Mouse (Mus musculus) midbrain, embryonic 14.5 days (tissue): ENCODE results near the gene Mgat2. TPM values are rescaled to one million over a fixed set of nuclear protein-coding genes. Genes with fewer than 3 reads are reported as not detected.

Experiments used
- ATAC-seq: fragments of 200-750 bp; cut with Nextera tagmentation; 2 replicates; pipeline ENCODE4 v1.8.0; 2017; ENCODE audit warnings: moderate number of reproducible peaks, moderate library complexity; ENCODE audit not compliant: low FRiP score, low TSS enrichment
- DNase-seq: peaks from one replicate; pipeline ENCODE4 v3.0.0-alpha.2; 2015
- H3K27ac ChIP-seq: fragments of 300-500 bp; sonication (generic); replicated peaks from 2 replicates; pipeline ENCODE4 v1.5.1; 2014; ENCODE audit warnings: mild to moderate bottlenecking, low read depth, low read length, moderate library complexity
- H3K27me3 ChIP-seq: fragments of 300-500 bp; sonication (generic); 2 replicates; pipeline ENCODE4 v1.6.1; 2014; ENCODE audit warnings: low read length, control low read depth, mixed read lengths; ENCODE audit not compliant: control insufficient read depth, insufficient read depth
- H3K36me3 ChIP-seq: fragments of 300-500 bp; sonication (generic); 2 replicates; pipeline ENCODE4 v1.6.1; 2014; ENCODE audit warnings: low read length, control low read depth; ENCODE audit not compliant: control insufficient read depth, insufficient read depth
- H3K4me1 ChIP-seq: fragments of 300-500 bp; sonication (generic); 2 replicates; pipeline ENCODE4 v1.6.1; 2014; ENCODE audit warnings: mild to moderate bottlenecking, antibody characterized with exemption, low read length, control low read depth; ENCODE audit not compliant: control insufficient read depth, insufficient read depth
- H3K4me2 ChIP-seq: fragments of 300-500 bp; sonication (generic); 2 replicates; pipeline ENCODE4 v1.6.1; 2014; ENCODE audit warnings: mild to moderate bottlenecking, low read length, moderate library complexity
- H3K4me3 ChIP-seq: fragments of 300-500 bp; sonication (generic); replicated peaks from 2 replicates; pipeline ENCODE4 v1.5.1; 2014; ENCODE audit warnings: low read depth, low read length
- H3K9ac ChIP-seq: fragments of 300-500 bp; sonication (generic); replicated peaks from 2 replicates; pipeline ENCODE4 v1.6.1; 2014; ENCODE audit warnings: mild to moderate bottlenecking, low read length, moderate library complexity
- H3K9me3 ChIP-seq: fragments of 300-500 bp; sonication (generic); 2 replicates; pipeline ENCODE4 v1.6.1; 2016; ENCODE audit warnings: low read length, control low read depth, mixed read lengths; ENCODE audit not compliant: control insufficient read depth
- WGBS: fragments of 180-500 bp; shearing (Covaris S2); extraction: QIAGEN DNeasy Blood & Tissue Kit; methylation state at CpG from one replicate; pipeline ENCODE4 v1.1.7; 2014; 5-methylcytosine and 5-hydroxymethylcytosine counted together
- polyA plus RNA-seq: library from polyadenylated mRNA; unstranded; fragments of >200 nt; fragmentation: Nextera tagmentation; extraction: Ambion mirVana; gene quantifications from 2 replicates; pipeline ENCODE4 v1.2.1, GENCODE M21; 2014

Mgat2 gene
- 37.6 and 39.9 TPM in 2 replicates for polyA plus RNA-seq

DNA sequence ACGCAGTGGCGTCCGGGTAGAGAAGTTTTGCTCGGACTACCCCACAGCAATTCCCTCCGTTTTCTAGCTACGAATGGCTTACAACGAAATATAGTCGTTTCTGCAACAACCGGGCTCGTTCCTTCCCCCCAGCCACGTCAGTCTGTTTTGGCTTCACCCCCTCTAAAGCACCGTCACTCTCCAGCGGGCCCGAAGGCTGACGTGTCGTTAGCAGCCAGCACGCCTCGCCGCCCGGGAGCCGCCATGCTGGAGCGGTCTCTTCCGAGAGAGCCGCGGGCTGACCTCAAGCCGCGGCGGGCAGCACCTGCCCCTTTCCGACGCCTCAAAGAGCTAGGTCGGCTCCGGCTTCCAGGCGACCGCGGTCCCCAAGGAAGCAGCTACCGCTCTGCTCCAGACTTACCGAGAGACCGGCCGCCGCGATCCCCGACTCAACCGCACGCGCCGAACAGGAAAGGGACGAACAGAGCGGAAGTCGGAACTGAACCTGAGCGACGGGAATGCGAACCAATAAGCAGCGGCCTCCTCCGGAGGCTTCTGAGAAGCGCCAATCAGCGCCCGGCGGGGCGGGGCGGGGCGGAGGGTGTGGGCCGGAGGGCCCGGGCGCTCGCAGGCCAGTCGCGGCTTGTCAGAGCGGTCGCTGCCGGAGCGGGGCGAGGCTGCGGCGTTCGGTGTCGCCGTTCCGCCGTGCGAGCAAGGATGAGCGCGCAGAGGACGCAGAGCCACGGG lies at the start of gene Mgat2, which contains the start of gene Rpl36al:
TSS of gene Mgat2 (plus strand) at position 575 of the 726 bp plus-strand sequence.
TSS of gene Rpl36al (minus strand) at position 501 of the 726 bp plus-strand sequence.
- peak; percentile 100 for ATAC-seq
- Histone ChIP-seq H3K9ac (peak within 1 kb of the TSS; percentile 88), H3K4me2 (peak within 1 kb of the TSS; percentile 95), H3K36me3 (peaks cover 15% of the 10 kb centered on the region), H3K4me1 (peaks cover 16% of the 10 kb centered on the region), H3K9me3 (no peaks in the 10 kb centered on the region), H3K27ac (peak within 1 kb of the TSS; percentile 91), H3K27me3 (no peaks in the 10 kb centered on the region), H3K4me3 (peak within 1 kb of the TSS; percentile 87)
- under 1% methylated on average over 83 of the region's 84 CpGs for WGBS
- peak; percentile 99 for DNase-seq

DNA sequence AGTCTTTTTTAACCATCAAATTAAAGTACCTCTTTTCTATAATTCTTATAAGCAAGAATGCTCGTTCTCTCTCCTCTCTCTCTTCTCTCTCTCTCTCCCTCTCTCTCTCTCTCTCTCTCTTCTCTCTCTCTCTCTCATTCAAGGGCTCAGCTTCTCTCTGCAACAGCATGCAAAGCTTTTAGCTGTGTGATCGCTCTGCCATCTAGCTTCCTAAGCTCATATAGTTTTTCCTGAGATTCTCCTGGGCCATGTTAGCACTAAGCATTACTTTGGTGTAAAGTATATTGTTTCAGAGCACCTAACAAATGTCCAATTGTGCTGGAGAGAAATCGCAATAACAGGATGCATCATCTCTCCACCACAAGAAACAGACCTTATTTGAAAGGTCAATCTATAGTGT lies 44.8 kb upstream of the Mgat2 start:
- 97% methylated on average over 3 of the region's 3 CpGs for WGBS
- Histone ChIP-seq H3K4me3 (no peak overlapping the region), H3K4me1 (no peaks in the 10 kb centered on the region), H3K27ac (no peak overlapping the region), H3K9ac (no peak overlapping the region), H3K27me3 (no peaks in the 10 kb centered on the region), H3K36me3 (no peaks in the 10 kb centered on the region), H3K4me2 (no peak overlapping the region), H3K9me3 (no peaks in the 10 kb centered on the region)
- ATAC-seq (no peak), DNase-seq (no peak)

DNA sequence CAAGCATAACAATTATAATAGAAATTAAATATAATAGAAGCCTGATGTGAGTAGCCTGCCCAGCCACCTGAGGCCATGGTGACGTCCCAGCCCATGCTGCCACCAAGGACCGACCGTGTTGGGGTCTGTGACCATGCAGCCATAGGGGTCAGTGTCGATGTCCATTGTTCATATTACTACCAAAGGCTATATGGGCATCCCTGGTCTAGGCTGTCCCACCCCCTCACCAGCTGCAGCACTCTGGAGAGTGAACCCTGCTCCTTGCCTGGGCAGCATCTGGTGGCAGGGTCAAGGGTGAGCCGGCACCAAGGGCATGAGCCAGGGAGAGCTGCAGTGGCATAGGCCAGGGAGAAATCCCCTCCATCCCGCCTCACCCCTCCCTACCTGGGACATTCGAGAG lies 44.1 kb upstream of the Mgat2 start:
- H3K27me3 ChIP-seq, result no peaks in the 10 kb centered on the region
- ATAC-seq, result peak; percentile 53; the same call in 1 of the 2 replicates

DNA sequence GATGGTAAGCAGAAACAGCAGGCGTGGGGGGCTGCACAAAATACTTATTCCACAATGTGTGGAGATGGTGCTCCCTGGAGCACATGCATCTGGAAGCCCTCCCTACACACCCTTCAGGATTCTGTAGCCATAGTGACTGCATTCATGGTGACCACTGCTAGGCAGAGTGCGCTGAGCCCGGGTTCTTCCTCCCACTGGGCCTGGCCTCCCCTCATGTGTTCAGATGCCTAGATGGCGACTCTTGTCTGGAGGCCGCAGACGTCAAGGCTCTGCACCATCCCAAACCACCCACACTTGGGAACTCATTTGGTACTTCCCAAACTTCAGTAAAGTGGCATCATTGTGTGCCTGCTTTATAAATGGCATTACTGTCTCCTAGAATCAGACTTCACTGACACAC lies 40.5 kb upstream of the Mgat2 start:
- Histone ChIP-seq H3K4me3 (no peak overlapping the region), H3K4me1 (no peaks in the 10 kb centered on the region), H3K36me3 (no peaks in the 10 kb centered on the region), H3K27me3 (no peaks in the 10 kb centered on the region), H3K9me3 (no peaks in the 10 kb centered on the region), H3K4me2 (no peak overlapping the region), H3K27ac (no peak overlapping the region), H3K9ac (no peak overlapping the region)
- ATAC-seq (no peak), DNase-seq (no peak)
- WGBS, result 68% methylated on average over 6 of the region's 6 CpGs

More for the DNA sequence above, 44.1 kb upstream of the Mgat2 start:
- Histone ChIP-seq H3K27ac (no peak overlapping the region), H3K9me3 (no peaks in the 10 kb centered on the region), H3K4me1 (no peaks in the 10 kb centered on the region), H3K4me2 (no peak overlapping the region), H3K36me3 (no peaks in the 10 kb centered on the region), H3K9ac (no peak overlapping the region), H3K4me3 (no peak overlapping the region)
- WGBS, result 87% methylated on average over 7 of the region's 7 CpGs
- no peak for DNase-seq

DNA sequence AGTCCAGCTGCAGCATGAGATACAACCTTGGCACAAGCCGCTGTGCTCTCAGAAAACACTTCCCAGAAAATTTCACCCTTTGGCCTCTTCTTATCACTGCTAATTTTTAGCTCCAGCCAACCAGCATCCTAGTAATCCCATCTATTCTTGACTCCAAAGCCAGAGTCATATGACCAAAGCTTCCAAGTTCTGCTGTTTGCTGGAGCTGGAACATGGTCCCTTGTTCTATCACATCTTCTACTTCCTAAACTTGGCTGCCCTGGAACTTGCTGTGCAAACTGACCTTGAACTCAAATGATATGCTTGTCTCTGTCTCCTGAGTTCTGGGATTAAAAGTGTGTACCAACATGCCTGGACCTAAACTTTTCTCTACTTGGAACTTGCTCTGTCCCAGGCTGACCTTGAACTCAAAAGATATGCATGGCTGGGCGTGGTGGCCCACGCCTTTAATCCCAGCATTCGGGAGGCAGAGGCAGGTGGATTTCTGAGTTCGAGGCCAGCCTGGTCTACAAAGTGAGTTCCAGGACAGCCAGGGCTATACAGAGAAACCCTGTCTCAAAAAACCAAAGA lies 36.7 kb upstream of the Mgat2 start:
- Histone ChIP-seq H3K4me3 (no peak overlapping the region), H3K4me1 (no peaks in the 10 kb centered on the region), H3K4me2 (no peak overlapping the region), H3K27me3 (no peaks in the 10 kb centered on the region), H3K27ac (no peak overlapping the region), H3K9ac (no peak overlapping the region), H3K9me3 (no peaks in the 10 kb centered on the region), H3K36me3 (no peaks in the 10 kb centered on the region)
- WGBS, result 91% methylated on average over 5 of the region's 5 CpGs
- DNase-seq (no peak), ATAC-seq (no peak)

DNA sequence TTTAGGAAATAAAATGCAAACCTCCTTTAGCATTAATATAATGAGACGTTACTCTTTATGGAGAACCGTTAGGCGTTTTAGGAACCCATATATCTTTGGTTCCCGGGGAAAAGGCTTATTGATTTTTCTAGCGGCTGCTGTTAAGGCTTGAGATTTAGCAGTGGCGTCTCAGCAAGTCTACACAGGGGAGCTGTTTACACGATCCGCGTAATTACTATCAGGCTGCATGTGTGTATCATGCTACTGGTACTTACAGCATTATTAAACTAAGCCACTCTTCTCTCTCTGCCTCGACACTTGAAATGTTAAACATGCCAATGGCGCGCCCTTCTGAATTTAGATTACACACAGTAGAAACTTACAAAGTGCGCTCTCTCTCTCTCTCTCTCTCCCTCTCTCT lies 33.9 kb upstream of the Mgat2 start:
- no peak overlapping the region; the same call in 1 of the 2 replicates for H3K4me2 ChIP-seq
- ATAC-seq (no peak), DNase-seq (no peak)
- H3K9ac ChIP-seq, result no peak overlapping the region
- no peak overlapping the region for H3K27ac ChIP-seq
- WGBS, result 81% methylated on average over 13 of the region's 13 CpGs
- no peaks in the 10 kb centered on the region for H3K9me3 ChIP-seq
- no peaks in the 10 kb centered on the region for H3K36me3 ChIP-seq
- no peak overlapping the region for H3K4me3 ChIP-seq
- H3K4me1 ChIP-seq, result no peaks in the 10 kb centered on the region
- H3K27me3 ChIP-seq, result no peaks in the 10 kb centered on the region

DNA sequence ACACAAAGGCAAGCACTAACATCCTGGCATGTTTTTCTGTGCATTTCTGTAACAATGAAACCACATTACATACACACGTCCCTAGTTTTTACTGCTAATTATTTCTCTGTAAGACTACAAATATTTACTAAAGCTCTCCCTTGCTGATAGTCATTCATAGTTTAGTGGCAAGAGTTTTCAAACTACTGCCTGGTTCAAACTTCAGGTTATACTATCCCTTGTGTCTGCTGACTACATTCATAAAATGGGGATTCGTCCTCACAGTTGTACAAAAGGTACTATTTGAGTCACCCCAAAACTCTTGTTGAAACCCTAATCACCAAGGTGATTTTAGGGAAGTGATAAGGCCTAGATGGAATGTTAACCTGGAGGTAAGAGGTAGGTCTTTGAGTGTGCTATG lies 28.0 kb upstream of the Mgat2 start:
- Histone ChIP-seq H3K4me2 (no peak overlapping the region), H3K9ac (no peak overlapping the region), H3K27me3 (no peaks in the 10 kb centered on the region), H3K9me3 (no peaks in the 10 kb centered on the region), H3K4me3 (no peak overlapping the region), H3K27ac (no peak overlapping the region), H3K36me3 (peaks cover 15% of the 10 kb centered on the region), H3K4me1 (peaks cover 7% of the 10 kb centered on the region)
- 90% methylated on average over 2 of the region's 2 CpGs for WGBS
- DNase-seq (no peak), ATAC-seq (no peak)

DNA sequence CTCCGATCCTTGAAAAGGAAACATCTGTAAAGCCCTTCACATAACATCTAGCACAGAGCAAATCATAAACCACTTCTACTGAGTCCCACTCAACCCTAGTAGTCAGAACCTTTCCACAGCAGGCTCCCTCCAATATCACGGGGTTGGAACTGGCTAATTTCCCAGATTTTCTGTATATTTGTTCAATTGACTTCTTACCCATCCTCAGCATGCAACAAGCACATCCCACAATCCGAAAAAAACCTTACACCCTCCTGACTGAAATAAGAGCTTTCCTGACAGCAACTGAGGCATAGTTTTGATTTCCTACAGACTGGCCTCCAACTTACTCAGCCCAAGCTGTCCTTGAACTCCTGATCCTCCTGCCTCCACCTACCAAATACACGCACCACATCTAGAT lies 27.5 kb upstream of the Mgat2 start:
- Histone ChIP-seq H3K4me2 (no peak overlapping the region), H3K27me3 (no peaks in the 10 kb centered on the region), H3K4me1 (peaks cover 7% of the 10 kb centered on the region), H3K9ac (no peak overlapping the region), H3K4me3 (no peak overlapping the region), H3K9me3 (no peaks in the 10 kb centered on the region), H3K36me3 (peaks cover 15% of the 10 kb centered on the region), H3K27ac (no peak overlapping the region)
- DNase-seq, result no peak
- 89% methylated on average over 4 of the region's 4 CpGs for WGBS
- no peak for ATAC-seq

DNA sequence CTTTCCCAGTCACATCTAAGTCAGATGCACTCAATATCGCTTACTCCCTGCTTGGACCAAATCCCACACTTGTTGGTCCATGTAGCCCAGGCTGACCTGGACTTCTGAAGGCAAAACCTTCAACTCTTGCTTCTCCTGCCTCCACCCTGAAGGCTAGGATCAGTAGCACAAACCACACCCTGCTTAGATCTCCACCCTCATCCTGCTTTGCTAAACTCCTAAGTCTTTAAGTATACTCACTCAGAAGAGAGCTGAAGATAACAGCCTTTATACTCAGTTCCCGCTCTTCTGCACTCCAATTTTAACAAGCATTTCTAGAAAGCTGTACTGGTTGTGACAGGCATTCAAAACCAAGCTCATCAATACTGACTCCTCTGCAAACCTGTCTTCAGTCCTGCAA lies 26.9 kb upstream of the Mgat2 start:
- Histone ChIP-seq H3K4me2 (no peak overlapping the region; the same call in 1 of the 2 replicates), H3K4me1 (peaks cover 7% of the 10 kb centered on the region), H3K27ac (no peak overlapping the region), H3K4me3 (no peak overlapping the region), H3K9ac (no peak overlapping the region), H3K27me3 (no peaks in the 10 kb centered on the region), H3K9me3 (no peaks in the 10 kb centered on the region), H3K36me3 (peaks cover 15% of the 10 kb centered on the region)
- WGBS, result 99% methylated on average over 2 of the region's 2 CpGs
- DNase-seq (no peak), ATAC-seq (no peak)
